ENCODE assay signal across 8 mouse cellular contexts in the genomic region with DNA sequence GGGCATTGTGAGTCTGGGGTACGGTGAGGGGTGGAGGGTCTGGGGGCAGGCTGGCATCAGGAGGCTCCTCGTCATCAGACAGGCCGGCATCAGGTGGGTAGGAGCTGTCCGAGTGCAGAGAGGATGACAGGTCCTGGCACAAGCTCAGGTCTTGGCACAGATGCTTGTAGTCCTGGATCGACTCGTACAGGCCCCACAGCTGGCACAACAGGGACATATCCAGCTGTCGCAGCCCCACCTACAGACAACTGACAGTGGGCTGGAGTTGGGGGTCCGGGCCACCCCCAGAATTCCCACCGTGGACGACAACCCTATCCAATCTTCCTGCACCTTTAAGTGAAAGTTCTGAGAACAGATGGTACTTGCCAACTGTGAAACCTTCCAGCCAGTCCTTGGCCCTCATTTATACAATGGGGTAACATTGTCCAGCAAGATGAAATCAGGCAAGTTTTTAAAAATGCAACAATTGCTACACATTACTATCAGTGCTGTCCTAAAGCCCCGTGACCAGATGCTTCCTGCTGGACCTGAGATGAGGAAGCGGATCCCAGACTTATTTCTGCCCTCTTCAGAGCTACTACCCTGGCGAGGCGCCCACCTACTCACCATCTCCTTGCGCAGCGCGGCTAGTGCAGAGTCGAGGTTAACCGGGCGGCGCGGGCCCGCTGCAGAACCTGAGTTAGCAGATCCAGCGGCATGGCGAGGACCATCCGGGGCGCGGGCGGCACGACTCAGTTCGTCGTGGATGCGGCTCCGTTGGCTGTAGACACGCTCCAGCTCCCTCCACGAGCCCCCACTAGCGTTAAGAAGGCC. TPM values are rescaled to one million over a fixed set of nuclear protein-coding genes. Genes with fewer than 3 reads are reported as not detected.
DNase-seq lines count a peak whose midpoint lies in the region; ATAC-seq and TF ChIP-seq lines count a peak whose summit lies in the region.

No protein-coding gene starts in this region.

- peaks cover 23% of the 10 kb centered on the region for H3K36me3 ChIP-seq in embryonic facial prominence, embryonic 13.5 days
- H3K36me3 ChIP-seq in heart, embryonic 16.5 days (ENCODE audit: control insufficient read depth, insufficient read depth), result peaks cover 3% of the 10 kb centered on the region; the same call in 1 of the 2 replicates

- H3K4me3 ChIP-seq in embryonic facial prominence, embryonic 13.5 days, result peak overlapping the region; percentile 95
- peak overlapping the region; percentile 93 for H3K4me3 ChIP-seq in heart, embryonic 16.5 days (ENCODE audit: low read length)
- peak overlapping the region; percentile 94 for H3K4me3 ChIP-seq in layer of hippocampus, adult 2 months

- peak; percentile 64 to 87 for DNase-seq in adrenal gland, adult (ENCODE audit: inconsistent age in 2 of 2, low spot score in 1 of 2)
- no peak for DNase-seq in adrenal gland, adult 8-10 months
- DNase-seq in Muller cell, postnatal 12 days (ENCODE audit: inconsistent ontology term), result peak; percentile 67
- no peak for DNase-seq in layer of hippocampus, adult 2 months (ENCODE audit: low spot score in 2 of 2)
- peak; percentile 77 for DNase-seq in lung, postnatal 10 days
- peak; percentile 81 for DNase-seq in right cerebral cortex, postnatal 4 days

- H3K27me3 ChIP-seq in embryonic facial prominence, embryonic 13.5 days, result no peaks in the 10 kb centered on the region
- no peaks in the 10 kb centered on the region for H3K27me3 ChIP-seq in heart, embryonic 16.5 days (ENCODE audit: control insufficient read depth, insufficient read depth, low read length)

- peak overlapping the region; percentile 99 for H3K9ac ChIP-seq in embryonic facial prominence, embryonic 13.5 days
- H3K9ac ChIP-seq in heart, embryonic 16.5 days (ENCODE audit: low read length), result peak overlapping the region; percentile 98

- WGBS in embryonic facial prominence, embryonic 13.5 days, result 5% methylated on average over 36 of the region's 37 CpGs
- WGBS in heart, embryonic 16.5 days, result 5% methylated on average over 37 of the region's 37 CpGs

- 0 out of 2 replicates have a peak, but pooled peaks have one; percentile 22 for ATAC-seq in embryonic facial prominence, embryonic 13.5 days (ENCODE audit: insufficient number of reproducible peaks, insufficient read depth, low FRiP score, low TSS enrichment, low read depth)
- no peak; the same call in 1 of the 2 replicates for ATAC-seq in heart, embryonic 16.5 days (replicated peaks; ENCODE audit: extremely low read depth, insufficient read depth, low FRiP score)

- no peaks in the 10 kb centered on the region for H3K9me3 ChIP-seq in embryonic facial prominence, embryonic 13.5 days
- H3K9me3 ChIP-seq in heart, embryonic 16.5 days (replicated peaks; ENCODE audit: control insufficient read depth, low read length), result no peaks in the 10 kb centered on the region

- TF ChIP-seq CTCF in layer of hippocampus, adult 2 months (conservative IDR thresholded peaks at IDR 0.05), result no peak

- H3K27ac ChIP-seq in embryonic facial prominence, embryonic 13.5 days, result peak overlapping the region; percentile 96
- peak overlapping the region; percentile 92 for H3K27ac ChIP-seq in heart, embryonic 16.5 days (ENCODE audit: low read length)
- peak overlapping the region; percentile 96 for H3K27ac ChIP-seq in layer of hippocampus, adult 2 months

- H3K4me2 ChIP-seq in embryonic facial prominence, embryonic 13.5 days, result peak overlapping the region; percentile 99
- peak overlapping the region; percentile 97 for H3K4me2 ChIP-seq in heart, embryonic 16.5 days (ENCODE audit: low read depth, low read length)

- H3K4me1 ChIP-seq in embryonic facial prominence, embryonic 13.5 days, result peaks cover 69% of the 10 kb centered on the region
- peaks cover 41% of the 10 kb centered on the region for H3K4me1 ChIP-seq in heart, embryonic 16.5 days (ENCODE audit: control insufficient read depth, insufficient read depth, low read length)

RNA-seq across cellular contexts. Expression of a gene that starts 0.6 kb away (rescaled TPM):
- total RNA-seq in adrenal gland, adult 8-10 months (2022), result 10 to 100 TPM; 56.2 to 62.7 (median 57.0) TPM
- polyA plus RNA-seq in embryonic facial prominence, embryonic 13.5 days (2015; fragmentation: Nextera tagmentation; extraction: Ambion mirVana), result 115 and 126 TPM in 2 replicates
- 68.6 and 72.3 TPM in 2 replicates for polyA plus RNA-seq in heart, embryonic 16.5 days (2015; fragmentation: Nextera tagmentation; extraction: Ambion mirVana)
- total RNA-seq in layer of hippocampus, adult 2 months (2021), result 10 to 100 TPM; 26.5 to 29.4 TPM

RNA-seq across cellular contexts. Expression of a gene that starts 2.7 kb away (rescaled TPM):
- 10 to 100 TPM; 24.9 to 39.2 (median 32.8) TPM for total RNA-seq in adrenal gland, adult 8-10 months (2022)
- polyA plus RNA-seq in embryonic facial prominence, embryonic 13.5 days (2015; fragmentation: Nextera tagmentation; extraction: Ambion mirVana), result 9.9 and 14.0 TPM in 2 replicates
- 92.3 and 97.5 TPM in 2 replicates for polyA plus RNA-seq in heart, embryonic 16.5 days (2015; fragmentation: Nextera tagmentation; extraction: Ambion mirVana)
- 10 to 100 TPM; 11.8 to 17.7 TPM for total RNA-seq in layer of hippocampus, adult 2 months (2021)

RNA-seq across cellular contexts. Expression of a gene that starts 11.9 kb away (rescaled TPM):
- total RNA-seq in adrenal gland, adult 8-10 months (2022), result 100 to 1,000 TPM; 254 to 451 (median 353) TPM
- 44.4 and 47.8 TPM in 2 replicates for polyA plus RNA-seq in embryonic facial prominence, embryonic 13.5 days (2015; fragmentation: Nextera tagmentation; extraction: Ambion mirVana)
- polyA plus RNA-seq in heart, embryonic 16.5 days (2015; fragmentation: Nextera tagmentation; extraction: Ambion mirVana), result 27.3 and 31.5 TPM in 2 replicates
- 10 to 100 TPM; 23.8 to 30.0 TPM for total RNA-seq in layer of hippocampus, adult 2 months (2021)

RNA-seq across cellular contexts. Expression of a gene that starts 24.7 kb away (rescaled TPM):
- total RNA-seq in adrenal gland, adult 8-10 months (2022), result not detected
- polyA plus RNA-seq in embryonic facial prominence, embryonic 13.5 days (2015; fragmentation: Nextera tagmentation; extraction: Ambion mirVana), result 0.52 and 0.59 TPM in 2 replicates
- polyA plus RNA-seq in heart, embryonic 16.5 days (2015; fragmentation: Nextera tagmentation; extraction: Ambion mirVana), result 0.18 and 0.24 TPM in 2 replicates
- total RNA-seq in layer of hippocampus, adult 2 months (2021), result under 1 TPM in 1 of 2 experiments, not detected in 1; 0.36 TPM

RNA-seq across cellular contexts. Expression of a gene that starts 40.1 kb away (rescaled TPM):
- total RNA-seq in adrenal gland, adult 8-10 months (2022), result 100 to 1,000 TPM in 3 of 4 experiments, 10 to 100 TPM in 1; 95.1 to 183 (median 136) TPM
- polyA plus RNA-seq in embryonic facial prominence, embryonic 13.5 days (2015; fragmentation: Nextera tagmentation; extraction: Ambion mirVana), result 25.6 and 26.5 TPM in 2 replicates
- 11.5 and 13.4 TPM in 2 replicates for polyA plus RNA-seq in heart, embryonic 16.5 days (2015; fragmentation: Nextera tagmentation; extraction: Ambion mirVana)
- total RNA-seq in layer of hippocampus, adult 2 months (2021), result 10 to 100 TPM; 69.1 to 78.8 TPM

Comparison
In these comparisons a context has a peak if more than half of its experiments do, and no peak if none do; other contexts are left out.
1. DNase-seq: peak in adrenal gland, adult (2 of 2), Muller cell, postnatal 12 days (single experiment), lung, postnatal 10 days (single experiment) and right cerebral cortex, postnatal 4 days (single experiment); none in adrenal gland, adult 8-10 months (single experiment) and layer of hippocampus, adult 2 months (0 of 2).
2. RNA of a gene that starts 11.9 kb away (total RNA-seq): 254 to 451 TPM in adrenal gland, adult 8-10 months; 23.8 to 30.0 TPM in layer of hippocampus, adult 2 months; every median in the first group is over 4 times any median in the second.
3. Peak in every context shown above with its lines, with median percentiles within 50 percentile points of each other: H3K27ac ChIP-seq and H3K4me3 ChIP-seq.